Mouse (Mus musculus): ENCODE measurements around the gene Pdk2.

DNA sequence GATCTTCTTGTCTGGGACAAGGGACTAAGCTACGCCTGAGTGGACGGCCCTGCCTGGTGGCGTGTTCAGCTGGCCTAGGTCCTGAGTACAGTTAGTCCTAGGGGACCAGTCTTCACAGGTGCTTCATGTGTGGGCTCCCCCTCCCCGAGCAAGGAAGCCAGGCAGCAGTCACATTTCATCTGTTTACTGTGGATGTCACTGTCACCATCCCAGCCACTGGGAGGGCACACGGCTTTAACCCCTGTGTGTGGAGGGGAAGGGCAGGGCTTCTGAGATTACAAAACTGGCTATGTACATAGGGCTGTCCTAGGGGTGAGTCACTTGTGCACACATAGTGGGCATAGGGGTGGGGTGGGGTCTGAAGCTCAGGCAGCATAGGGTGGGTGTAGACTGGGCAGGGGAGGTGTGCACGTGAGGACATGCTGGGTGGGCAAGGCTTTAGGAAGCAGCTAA lies 15.0 kb downstream of the Pdk2 start:
- no peak for TF ChIP-seq CTCF (IDR thresholded peaks at IDR 0.05; ENCODE audit: low read depth)
- no peak for TF ChIP-seq EP300 (optimal IDR thresholded peaks at IDR 0.05)

Data from stomach, postnatal 0 days (tissue).